Mouse (Mus musculus) neural tube, embryonic 10.5 days (tissue): ENCODE data around the gene Rasgef1b.

ENCODE experiments used
- DNase-seq: peaks from one replicate; pipeline ENCODE4 v3.0.0-alpha.2; 2017; ENCODE audit warnings: low spot score; ENCODE audit errors: extremely low spot score

The Rasgef1b gene

GRCm38 (mm10) chr5:99496931-99497782 is 231.7 kb downstream of the Rasgef1b start:
- peak; percentile 29 for DNase-seq

- no peak for DNase-seq
Measured at GRCm38 (mm10) chr5:99496157-99496453, 232.8 kb downstream of the Rasgef1b start.

DNA sequence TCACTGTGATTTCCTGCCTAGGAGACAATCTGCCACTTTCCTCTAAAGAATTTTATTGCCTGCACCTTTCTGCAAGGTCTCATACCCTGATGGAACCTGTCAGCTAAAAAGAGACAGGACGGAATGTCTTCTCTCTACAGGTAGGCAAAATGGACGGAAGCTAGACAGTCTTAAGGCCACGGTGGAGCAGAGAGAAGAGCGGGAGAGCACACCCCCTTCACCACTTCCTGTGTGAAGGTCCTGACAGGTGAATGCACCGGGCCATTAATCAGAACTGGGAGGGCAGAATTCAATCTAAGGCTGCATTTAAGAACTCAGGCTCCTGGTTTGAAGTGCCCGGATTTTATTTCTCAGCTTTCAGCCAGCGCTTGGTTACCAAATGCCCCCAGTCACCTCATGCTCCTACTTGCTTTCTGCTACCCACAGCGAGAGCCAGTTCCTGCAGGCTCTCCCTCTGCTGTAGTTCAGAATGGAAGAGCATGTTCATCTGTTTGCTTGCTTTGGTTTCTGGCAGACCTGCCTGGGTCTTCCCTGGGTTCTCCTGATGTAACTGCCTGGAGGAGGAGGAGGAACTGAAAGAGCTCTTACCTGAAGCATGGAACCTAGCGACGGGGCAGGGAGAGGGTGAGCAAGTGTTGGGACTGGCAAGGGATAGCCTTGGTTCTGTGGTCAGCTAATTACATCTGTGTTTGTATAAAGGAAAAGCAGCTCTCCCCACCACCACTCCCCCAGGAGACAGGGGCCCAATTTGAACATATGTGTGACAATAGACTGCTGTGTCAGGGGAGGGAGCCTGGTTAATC is 233.3 kb downstream of the Rasgef1b start:
- no peak for DNase-seq

GRCm38 (mm10) chr5:99493861-99494260 is 235.0 kb downstream of the Rasgef1b start:
- DNase-seq = no peak

- no peak for DNase-seq
Measured at GRCm38 (mm10) chr5:99493017-99493416, 235.8 kb downstream of the Rasgef1b start.

- no peak for DNase-seq
Measured at GRCm38 (mm10) chr5:99488479-99489158, 240.2 kb downstream of the Rasgef1b start.

GRCm38 (mm10) chr5:99487009-99487858 is 241.6 kb downstream of the Rasgef1b start:
- no peak for DNase-seq

GRCm38 (mm10) chr5:99483162-99483561 is 245.7 kb downstream of the Rasgef1b start:
- DNase-seq = no peak

DNA sequence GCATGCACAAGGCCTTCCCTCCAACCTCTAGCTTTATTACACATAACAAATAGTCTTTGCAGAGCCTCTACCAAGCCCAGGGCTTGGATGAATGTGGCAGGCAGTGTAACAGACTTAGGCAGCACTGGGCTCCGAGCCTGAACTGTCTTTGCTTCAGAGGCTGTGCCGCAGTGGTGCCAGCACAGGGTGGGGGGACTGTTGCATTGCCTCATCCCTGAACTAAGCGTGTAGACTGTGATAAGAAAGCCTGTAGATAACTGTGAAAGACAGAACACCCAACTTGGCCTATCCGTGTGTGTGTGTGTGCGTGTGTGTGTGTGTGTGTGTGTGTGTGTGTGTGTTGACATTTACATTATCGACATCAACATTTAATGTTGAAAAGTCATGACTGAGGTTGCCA is 246.3 kb downstream of the Rasgef1b start:
- no peak for DNase-seq

- DNase-seq = no peak
Measured at GRCm38 (mm10) chr5:99482016-99482415, 246.8 kb downstream of the Rasgef1b start.

GRCm38 (mm10) chr5:99480078-99481031 is 248.5 kb downstream of the Rasgef1b start:
- no peak for DNase-seq

DNA sequence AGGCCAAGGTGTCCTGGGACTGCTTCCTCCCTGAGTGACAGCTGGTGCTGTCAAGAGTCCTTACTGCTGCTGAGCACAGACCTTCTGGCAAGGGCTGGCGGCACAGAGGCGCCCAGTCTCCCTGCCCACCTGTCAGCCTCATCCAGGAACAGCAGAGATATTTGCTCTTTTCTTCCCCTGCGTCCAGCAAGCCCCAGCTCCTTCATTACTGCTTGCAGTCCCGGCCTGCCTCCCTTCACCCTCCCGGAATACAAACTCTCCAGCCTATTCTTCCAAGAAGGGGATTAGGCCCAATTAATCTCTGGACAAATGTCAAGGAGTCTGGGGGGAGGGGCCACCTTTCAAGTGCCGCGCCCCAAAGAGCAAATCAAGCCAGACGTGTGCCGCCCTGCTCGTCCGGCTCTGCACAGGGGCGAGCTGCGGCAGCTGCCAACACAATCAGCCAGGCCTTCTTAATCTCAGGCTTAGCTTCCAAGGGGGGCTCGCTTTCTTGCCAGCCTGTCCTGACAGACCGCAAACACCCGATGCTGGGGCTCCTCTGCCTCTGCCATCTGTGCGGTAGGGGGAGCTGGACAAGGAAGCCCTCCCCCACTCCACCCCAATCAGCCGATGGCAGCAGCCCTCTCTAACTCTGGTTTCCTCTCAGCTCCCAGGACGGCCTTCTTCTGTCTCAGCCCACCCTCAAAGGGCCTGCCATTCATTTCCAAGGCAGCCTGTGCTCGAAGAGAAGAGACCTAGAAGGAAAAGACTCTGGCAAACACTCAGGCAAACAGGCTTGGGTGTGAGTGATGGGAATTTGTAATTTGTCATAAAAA is 249.4 kb downstream of the Rasgef1b start:
- DNase-seq = peak; percentile 73

GRCm38 (mm10) chr5:99478716-99479115 is 250.1 kb downstream of the Rasgef1b start:
- no peak for DNase-seq

- DNase-seq = no peak
Measured at GRCm38 (mm10) chr5:99477420-99477815, 251.4 kb downstream of the Rasgef1b start.

- no peak for DNase-seq
Measured at GRCm38 (mm10) chr5:99476640-99477419, 252.0 kb downstream of the Rasgef1b start.

DNA sequence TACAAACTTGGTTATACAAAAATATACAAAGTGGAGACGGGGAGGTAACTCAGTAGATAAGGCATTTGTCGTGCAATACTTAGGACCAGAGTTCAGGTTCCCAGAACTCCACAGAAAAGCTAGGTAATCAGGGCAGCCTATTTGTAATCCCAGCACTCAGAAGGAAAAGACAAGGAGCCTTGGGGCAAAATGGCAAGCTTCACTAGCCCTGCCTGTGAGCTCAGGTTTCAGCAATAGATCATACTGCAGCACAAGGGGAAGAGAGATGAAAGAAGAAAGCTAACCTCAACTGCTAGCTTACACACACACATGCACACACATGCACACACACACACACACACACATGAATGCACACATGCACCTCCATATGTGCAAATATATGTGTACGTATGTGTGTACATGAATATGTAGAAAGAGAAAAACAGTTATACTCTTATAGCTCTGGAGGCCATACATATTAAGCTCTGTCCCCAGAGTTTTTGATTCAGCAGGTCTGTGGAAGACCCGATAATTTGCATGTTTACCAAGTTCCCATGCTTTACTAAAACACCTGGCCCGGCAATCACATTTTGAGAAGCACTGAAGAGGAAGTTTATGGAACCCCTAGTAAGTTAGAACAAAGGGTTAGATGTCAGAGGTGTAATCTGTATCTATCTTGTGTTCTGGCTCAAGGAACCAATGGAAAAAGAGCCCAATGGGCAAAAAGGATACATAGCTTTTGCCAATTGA is 256.1 kb downstream of the Rasgef1b start:
- DNase-seq = no peak

DNA sequence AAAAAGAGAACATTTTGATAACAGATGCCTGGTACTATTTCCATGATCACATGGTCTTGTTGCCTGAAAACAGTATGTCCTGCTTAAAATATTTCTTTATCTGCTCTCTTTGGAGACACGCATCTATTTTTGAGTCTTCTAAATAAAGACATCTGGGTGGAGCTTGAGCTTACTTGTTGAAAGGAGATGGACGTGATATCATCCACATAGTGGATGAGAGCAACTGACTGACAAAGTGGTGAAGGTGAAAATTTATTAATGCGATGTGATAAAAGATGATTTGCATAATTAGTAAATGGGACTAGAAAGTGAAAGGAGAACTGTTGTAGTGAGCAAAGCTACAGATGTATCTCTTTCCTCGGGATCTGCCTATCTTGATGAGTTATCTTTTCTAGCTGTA is 257.1 kb downstream of the Rasgef1b start:
- DNase-seq = no peak

GRCm38 (mm10) chr5:99470613-99471012 is 258.3 kb downstream of the Rasgef1b start:
- no peak for DNase-seq
